Mouse (Mus musculus) MEL (cell line): ENCODE results near the gene Gpatch3. TPM values are rescaled to one million over a fixed set of nuclear protein-coding genes. Genes with fewer than 3 reads are reported as not detected.

Source experiments
- DNase-seq: peaks from one replicate; pipeline ENCODE4 v3.0.0; 2011; ENCODE audit warnings: low read depth, low spot score
- H3K27ac ChIP-seq: 2 replicates; pipeline ENCODE4 v1.5.1; 2012; ENCODE audit warnings: low read depth, mild to moderate bottlenecking, control low read depth, low read length, moderate library complexity; ENCODE audit not compliant: control insufficient read depth
- H3K27me3 ChIP-seq, 2 experiments: fragments of 150-350 bp in 1 of 2; sonication (generic) in 1 of 2; 2 replicates each; pipeline ENCODE4 v1.6.1; 2012; ENCODE audit warnings: low read length in 2 of 2, mild to moderate bottlenecking in 2 of 2, improper control_type of control experiment in 1 of 2, moderate library complexity in 1 of 2; ENCODE audit not compliant: insufficient read depth in 2 of 2, control insufficient read depth in 1 of 2
- H3K36me3 ChIP-seq, 2 experiments: 2 replicates each; pipeline ENCODE4 v1.6.1; 2012 to 2014; ENCODE audit warnings: low read length in 2 of 2, improper control_type of control experiment in 1 of 2, inconsistent platforms in 1 of 2, mild to moderate bottlenecking in 1 of 2; ENCODE audit not compliant: insufficient read depth in 2 of 2, control insufficient read depth in 1 of 2
- H3K4me1 ChIP-seq, 2 experiments: fragments of 150-350 bp in 1 of 2; sonication (generic) in 1 of 2; 2 replicates each; pipeline ENCODE4 v1.6.1; 2012; ENCODE audit warnings: low read length in 2 of 2, improper control_type of control experiment in 1 of 2, mild to moderate bottlenecking in 1 of 2; ENCODE audit not compliant: insufficient read depth in 2 of 2, control insufficient read depth in 1 of 2
- H3K4me3 ChIP-seq, 2 experiments: fragments of 150-350 bp in 1 of 2; sonication (generic) in 1 of 2; 2 replicates each; pipeline ENCODE4 v1.5.1; 2012; ENCODE audit warnings: low read depth in 2 of 2, low read length in 2 of 2, mild to moderate bottlenecking in 2 of 2, moderate library complexity in 2 of 2, control low read depth in 1 of 2, improper control_type of control experiment in 1 of 2; ENCODE audit not compliant: control insufficient read depth in 1 of 2, insufficient read depth in 1 of 2
- H3K79me2 ChIP-seq: 2 replicates; pipeline ENCODE4 v1.6.1; 2012; ENCODE audit warnings: mild to moderate bottlenecking, low read length, moderate library complexity; ENCODE audit not compliant: control insufficient read depth, poor library complexity, insufficient read depth
- H3K9ac ChIP-seq: 2 replicates; pipeline ENCODE4 v1.6.1; 2012; ENCODE audit warnings: low read depth, mild to moderate bottlenecking, control low read depth, low read length, moderate library complexity; ENCODE audit not compliant: control insufficient read depth, poor library complexity, severe bottlenecking
- H3K9me3 ChIP-seq: fragments of 150-350 bp; sonication (generic); replicated peaks from 2 replicates; pipeline ENCODE4 v1.6.1; 2012; ENCODE audit warnings: mild to moderate bottlenecking, low read length, improper control_type of control experiment, moderate library complexity; ENCODE audit not compliant: insufficient read depth
- CHD1 ChIP-seq: IDR thresholded peaks from 2 replicates; pipeline ENCODE4 v1.6.1; 2012; ENCODE audit warnings: low read depth, mild to moderate bottlenecking, inconsistent platforms, low read length, improper control_type of control experiment
- CHD2 ChIP-seq: IDR thresholded peaks from 2 replicates; pipeline ENCODE4 v1.6.1; 2011; ENCODE audit warnings: low read length, improper control_type of control experiment
- E2F4 ChIP-seq: IDR thresholded peaks from 2 replicates; pipeline ENCODE4 v1.6.1; 2011; ENCODE audit warnings: low read depth, low read length, improper control_type of control experiment, borderline replicate concordance
- ELF1 ChIP-seq: IDR thresholded peaks from 2 replicates; pipeline ENCODE4 v1.6.1; 2014; ENCODE audit warnings: low read depth, mild to moderate bottlenecking, inconsistent platforms, low read length, improper control_type of control experiment, moderate library complexity
- EP300 ChIP-seq, 2 experiments: IDR thresholded peaks; 2 replicates each; pipeline ENCODE4 v1.6.1; 2011; ENCODE audit warnings: improper control_type of control experiment in 2 of 2, low read length in 2 of 2, low read depth in 1 of 2, mild to moderate bottlenecking in 1 of 2
- ETS1 ChIP-seq: IDR thresholded peaks from 2 replicates; pipeline ENCODE4 v1.6.1; 2012; ENCODE audit warnings: low read depth, mild to moderate bottlenecking, inconsistent platforms, low read length, improper control_type of control experiment, moderate library complexity
- GABPA ChIP-seq: IDR thresholded peaks from 2 replicates; pipeline ENCODE4 v1.6.1; 2012; ENCODE audit warnings: low read depth, mild to moderate bottlenecking, inconsistent platforms, low read length, improper control_type of control experiment, moderate library complexity
- GATA1 ChIP-seq: IDR thresholded peaks from 2 replicates; pipeline ENCODE4 v1.6.1; 2011; ENCODE audit warnings: low read depth, low read length, improper control_type of control experiment
- KAT2A ChIP-seq: conservative IDR thresholded peaks from 2 replicates; pipeline ENCODE4 v1.6.1; 2012; ENCODE audit warnings: low read depth, low read length, improper control_type of control experiment, inconsistent platforms
- MAFK ChIP-seq: IDR thresholded peaks from 2 replicates; pipeline ENCODE4 v1.6.1; 2011; ENCODE audit warnings: low read depth, mild to moderate bottlenecking, low read length, improper control_type of control experiment, borderline replicate concordance
- MAX ChIP-seq: IDR thresholded peaks from 2 replicates; pipeline ENCODE4 v1.6.1; 2011; ENCODE audit warnings: low read length, improper control_type of control experiment
- MXI1 ChIP-seq: IDR thresholded peaks from 2 replicates; pipeline ENCODE4 v1.6.1; 2011; ENCODE audit warnings: mild to moderate bottlenecking, low read depth, low read length, improper control_type of control experiment
- MYB ChIP-seq: IDR thresholded peaks from 2 replicates; pipeline ENCODE4 v1.6.1; 2011; ENCODE audit warnings: mild to moderate bottlenecking, low read depth, low read length, improper control_type of control experiment
- MYC ChIP-seq: IDR thresholded peaks from 2 replicates; pipeline ENCODE4 v1.6.1; 2011; ENCODE audit warnings: low read depth, mild to moderate bottlenecking, low read length, improper control_type of control experiment, moderate library complexity
- NELFE ChIP-seq: IDR thresholded peaks from 2 replicates; pipeline ENCODE4 v1.6.1; 2011; ENCODE audit warnings: low read depth, low read length, improper control_type of control experiment
- NRF1 ChIP-seq: IDR thresholded peaks from 2 replicates; pipeline ENCODE4 v1.6.1; 2014; ENCODE audit warnings: low read depth, mild to moderate bottlenecking, inconsistent platforms, low read length, improper control_type of control experiment, moderate library complexity; ENCODE audit not compliant: poor library complexity, insufficient read depth, severe bottlenecking
- POLR2AphosphoS2 ChIP-seq: IDR thresholded peaks from 2 replicates; pipeline ENCODE4 v1.6.1; 2011; ENCODE audit warnings: low read length, improper control_type of control experiment
- RCOR1 ChIP-seq: IDR thresholded peaks from 2 replicates; pipeline ENCODE4 v1.6.1; 2012; ENCODE audit warnings: low read depth, mild to moderate bottlenecking, inconsistent platforms, low read length, improper control_type of control experiment
- SIN3A ChIP-seq: IDR thresholded peaks from 2 replicates; pipeline ENCODE4 v1.6.1; 2012; ENCODE audit warnings: low read length, improper control_type of control experiment, inconsistent platforms
- SMC3 ChIP-seq: IDR thresholded peaks from 2 replicates; pipeline ENCODE4 v1.6.1; 2011; ENCODE audit warnings: low read depth, low read length, improper control_type of control experiment
- TAL1 ChIP-seq: IDR thresholded peaks from 2 replicates; pipeline ENCODE4 v1.6.1; 2012; ENCODE audit warnings: mild to moderate bottlenecking, inconsistent platforms, low read length, moderate library complexity, mixed read lengths
- TBP ChIP-seq: IDR thresholded peaks from 2 replicates; pipeline ENCODE4 v1.8.0; 2011; ENCODE audit warnings: low read depth, low read length, improper control_type of control experiment
- UBTF ChIP-seq: IDR thresholded peaks from 2 replicates; pipeline ENCODE4 v1.6.1; 2012; ENCODE audit warnings: low read depth, mild to moderate bottlenecking, inconsistent platforms, low read length, improper control_type of control experiment, moderate library complexity, borderline replicate concordance; ENCODE audit not compliant: insufficient read depth
- USF1 ChIP-seq: IDR thresholded peaks from 2 replicates; pipeline ENCODE4 v1.6.1; 2014; ENCODE audit warnings: low read depth, mild to moderate bottlenecking, inconsistent platforms, low read length, improper control_type of control experiment, moderate library complexity
- ZC3H11A ChIP-seq: IDR thresholded peaks from 2 replicates; pipeline ENCODE4 v1.6.1; 2012; ENCODE audit warnings: low read depth, mild to moderate bottlenecking, inconsistent platforms, low read length, improper control_type of control experiment
- ZKSCAN1 ChIP-seq: IDR thresholded peaks from 2 replicates; pipeline ENCODE4 v1.6.1; 2012; ENCODE audit warnings: low read depth, mild to moderate bottlenecking, inconsistent platforms, low read length, improper control_type of control experiment, moderate library complexity
- polyA plus RNA-seq, 2 experiments: library from polyadenylated mRNA; stranded (reverse) in 1 of 2; unstranded in 1 of 2; fragments of >175 nt in 1 of 2; fragments of >200 nt in 1 of 2; gene quantifications; 2 replicates each; pipeline versions ENCODE4 v1.2.1 to v1.2.4; 2012; ENCODE audit warnings: low replicate concordance in 2 of 2, low read depth in 1 of 2; ENCODE audit not compliant: insufficient read length in 2 of 2, insufficient read depth in 1 of 2, missing spikeins in 1 of 2
- total RNA-seq: library from RNA; depleted of rRNA; stranded (reverse); fragments of 300-350 nt; gene quantifications from 2 replicates; pipeline ENCODE4 v1.2.3, GENCODE M21; 2012

Gene Gpatch3
- total and polyA plus RNA-seq, 3 experiments, result 9.8 to 16.5 TPM; not detected in 1

DNA sequence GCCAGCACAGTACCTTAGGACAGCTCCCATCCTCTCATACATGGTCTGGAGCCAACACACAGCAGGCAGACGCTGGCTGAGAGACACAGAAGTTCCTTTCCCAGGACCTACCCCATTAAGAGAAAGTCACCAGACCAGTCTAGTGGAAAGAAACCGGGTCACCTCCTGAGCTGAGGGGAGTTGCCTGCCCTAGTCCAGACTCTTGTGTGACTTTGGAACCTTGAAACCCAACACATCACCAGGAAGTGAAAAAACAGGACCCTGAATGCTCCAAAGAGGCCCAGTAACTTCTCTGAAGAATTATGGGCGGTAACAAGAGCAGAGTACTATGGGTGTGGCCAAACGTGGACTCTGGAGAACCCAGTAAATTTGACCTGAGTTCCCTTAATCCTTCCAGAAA, 24.1 kb downstream of the Gpatch3 start:
- H3K9me3 ChIP-seq, result no peaks in the 10 kb centered on the region
- H3K9ac ChIP-seq, result peak overlapping the region; percentile 34
- no peak overlapping the region for H3K27ac ChIP-seq
- no peak for TF ChIP-seq RCOR1
- peaks cover 0 to 3% of the 10 kb centered on the region in 2 experiments; a peak in 1 of 4 replicates for H3K4me1 ChIP-seq
- H3K79me2 ChIP-seq, result no peaks in the 10 kb centered on the region; the same call in 1 of the 2 replicates
- H3K27me3 ChIP-seq, result no peaks in the 10 kb centered on the region
- peak; percentile 59 for DNase-seq
- no peaks in the 10 kb centered on the region; a peak in 1 of 4 replicates for H3K36me3 ChIP-seq
- H3K4me3 ChIP-seq, result peak overlapping the region; percentile 63 to 78; a peak in 3 of 4 replicates

GRCm38 (mm10) chr4:133599116-133599515, 24.6 kb downstream of the Gpatch3 start:
- H3K9ac ChIP-seq, result peak overlapping the region; percentile 67
- peak overlapping the region; percentile 63 to 78 for H3K4me3 ChIP-seq
- no peak for DNase-seq
- no peaks in the 10 kb centered on the region; the same call in 1 of the 2 replicates for H3K79me2 ChIP-seq
- no peaks in the 10 kb centered on the region for H3K27me3 ChIP-seq
- no peak overlapping the region for H3K27ac ChIP-seq
- peaks cover 0 to 3% of the 10 kb centered on the region in 2 experiments; a peak in 1 of 4 replicates for H3K4me1 ChIP-seq
- no peaks in the 10 kb centered on the region; a peak in 1 of 4 replicates for H3K36me3 ChIP-seq
- H3K9me3 ChIP-seq, result no peaks in the 10 kb centered on the region
- TF ChIP-seq ZKSCAN1 (no peak), USF1 (no peak), MAFK (no peak), GABPA (no peak), MYB (no peak), SMC3 (no peak)

GRCm38 (mm10) chr4:133599571-133600073, 25.1 kb downstream of the Gpatch3 start:
- no peaks in the 10 kb centered on the region for H3K9me3 ChIP-seq
- no peaks in the 10 kb centered on the region; a peak in 1 of 4 replicates for H3K36me3 ChIP-seq
- no peaks in the 10 kb centered on the region for H3K27me3 ChIP-seq
- peaks cover 0 to 3% of the 10 kb centered on the region in 2 experiments; a peak in 1 of 4 replicates for H3K4me1 ChIP-seq
- H3K9ac ChIP-seq, result peak overlapping the region; percentile 67
- no peak overlapping the region for H3K27ac ChIP-seq
- peak; percentile 92 for DNase-seq
- H3K4me3 ChIP-seq, result peak overlapping the region; percentile 63 to 78
- no peaks in the 10 kb centered on the region; the same call in 1 of the 2 replicates for H3K79me2 ChIP-seq
- TF ChIP-seq EP300 (IDR thresholded peaks at IDR 0.05; ENCODE audit: low read depth in 1 of 2, low read length in 2 of 2) (no peak), TBP (no peak), TAL1 (no peak), USF1 (no peak), MYB (no peak), CHD2 (no peak), POLR2AphosphoS2 (no peak), NELFE (peak; percentile 69), SIN3A (no peak; the same call in 1 of the 2 replicates), ETS1 (no peak), MXI1 (0 out of 2 replicates have a peak, but pooled peaks have one; percentile 11), ELF1 (peak; percentile 37; the same call in 1 of the 2 replicates), E2F4 (no peak), KAT2A (no peak), CHD1 (no peak), SMC3 (no peak), MYC (no peak), UBTF (no peak), MAX (no peak), ZC3H11A (no peak), NRF1 (0 out of 2 replicates have a peak, but pooled peaks have one; percentile 27), GATA1 (no peak)
